Comparison of ENCODE assay signal across 8 mouse cellular contexts in the genomic region with DNA sequence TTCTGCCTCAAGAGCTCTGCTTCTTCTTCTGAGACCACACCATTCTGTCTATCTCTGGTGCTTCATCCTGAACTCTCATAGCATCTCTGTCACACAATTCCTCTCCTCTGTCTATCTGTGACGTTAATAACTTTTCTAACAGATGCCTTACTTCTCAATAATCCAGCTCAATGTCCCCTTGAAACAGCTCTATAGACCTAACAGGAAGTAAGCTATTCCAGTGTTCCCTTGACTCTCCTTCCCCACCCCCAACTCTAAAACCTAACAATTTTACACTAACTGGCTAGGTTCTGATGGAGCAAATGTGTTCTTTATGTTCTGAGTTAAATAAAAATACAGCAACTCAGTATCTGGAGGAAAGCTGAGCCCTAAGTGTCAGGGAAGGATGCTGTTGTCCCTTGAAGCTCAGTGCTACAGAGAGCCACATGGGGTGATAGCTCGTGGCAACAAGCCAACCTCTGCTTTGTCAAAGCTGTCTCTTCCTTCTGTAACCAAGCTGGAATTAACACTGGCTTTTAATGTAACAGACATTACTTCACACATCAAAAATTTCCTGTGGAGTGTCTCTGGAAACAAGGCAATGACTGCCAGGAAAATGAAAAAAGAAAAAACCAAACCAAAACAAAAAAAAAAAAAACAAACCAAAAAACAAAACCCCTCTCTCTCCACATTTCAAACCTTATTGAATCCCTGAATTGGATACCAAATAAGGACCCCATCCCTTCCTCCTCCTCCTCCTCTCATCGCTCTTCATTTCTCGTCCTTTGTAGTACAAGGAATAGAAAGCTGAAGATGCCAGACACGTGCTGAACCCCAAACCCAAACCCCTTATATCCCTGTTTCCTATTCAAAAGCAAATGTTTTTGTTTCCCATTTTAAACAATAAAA.
DNase-seq lines count a peak whose midpoint lies in the region; ATAC-seq and TF ChIP-seq lines count a peak whose summit lies in the region.

No protein-coding gene starts in this region.

- no peak for TF ChIP-seq CTCF in kidney, adult 2 months (conservative IDR thresholded peaks at IDR 0.05; ENCODE audit: insufficient read depth, insufficient read length, low read depth, low read length)

- WGBS in kidney, adult 2 months = 71% methylated on average over 5 of the region's 5 CpGs
- WGBS in heart, embryonic 10.5 days = 73% methylated on average over 5 of the region's 5 CpGs
- WGBS in stomach, embryonic 16.5 days = 58% methylated on average over 5 of the region's 5 CpGs

- H3K27ac ChIP-seq in kidney, adult 2 months (ENCODE audit: insufficient read depth, low read depth, low read length) = no peak overlapping the region
- H3K27ac ChIP-seq in heart, embryonic 10.5 days = 0 out of 2 replicates have a peak overlapping the region, but pooled peaks have one; percentile 3
- peak overlapping the region; percentile 25; the same call in 1 of the 2 replicates for H3K27ac ChIP-seq in stomach, embryonic 16.5 days (ENCODE audit: low read length)

- no peaks in the 10 kb centered on the region for H3K27me3 ChIP-seq in kidney, adult 2 months (replicated peaks; ENCODE audit: control insufficient read depth, insufficient read depth, low read length)
- H3K27me3 ChIP-seq in heart, embryonic 10.5 days (ENCODE audit: insufficient read depth, poor library complexity, severe bottlenecking) = no peaks in the 10 kb centered on the region
- H3K27me3 ChIP-seq in stomach, embryonic 16.5 days (ENCODE audit: control insufficient read depth, insufficient read depth, low read length) = no peaks in the 10 kb centered on the region

- H3K4me1 ChIP-seq in kidney, adult 2 months (ENCODE audit: control insufficient read depth, insufficient read depth, low read length) = no peaks in the 10 kb centered on the region
- H3K4me1 ChIP-seq in heart, embryonic 10.5 days = no peaks in the 10 kb centered on the region
- no peaks in the 10 kb centered on the region for H3K4me1 ChIP-seq in stomach, embryonic 16.5 days (ENCODE audit: control insufficient read depth, insufficient read depth, low read length)

- peaks cover 1% of the 10 kb centered on the region for H3K36me3 ChIP-seq in kidney, adult 2 months (ENCODE audit: control insufficient read depth, insufficient read depth, low read length)
- peaks cover 57% of the 10 kb centered on the region for H3K36me3 ChIP-seq in heart, embryonic 10.5 days
- H3K36me3 ChIP-seq in stomach, embryonic 16.5 days (ENCODE audit: control insufficient read depth, insufficient read depth, low read length) = 0 out of 2 replicates have a peak, but pooled peaks cover 8% of the 10 kb centered on the region

- DNase-seq in kidney, adult 2 months = peak; percentile 34
- no peak for DNase-seq in kidney, adult 18-20 months
- DNase-seq in cerebellum, postnatal 4 days (ENCODE audit: low spot score in 2 of 2) = peak; percentile 52 to 81
- DNase-seq in heart, embryonic 10.5 days (ENCODE audit: low spot score) = no peak
- peak; percentile 37 for DNase-seq in layer of hippocampus, adult 9-11 months
- DNase-seq in ovary, postnatal 14 days (ENCODE audit: low spot score) = no peak
- DNase-seq in thymus, postnatal 14 days = no peak

- H3K4me2 ChIP-seq in stomach, embryonic 16.5 days (ENCODE audit: low read depth, low read length) = no peak overlapping the region

- TF ChIP-seq POLR2A in kidney, adult 2 months (IDR thresholded peaks at IDR 0.05; ENCODE audit: low read depth, low read length) = no peak

- H3K9ac ChIP-seq in stomach, embryonic 16.5 days (ENCODE audit: low read length) = no peak overlapping the region

- no peak overlapping the region for H3K4me3 ChIP-seq in kidney, adult 2 months (ENCODE audit: insufficient read depth, low read depth, low read length)
- no peak overlapping the region for H3K4me3 ChIP-seq in heart, embryonic 10.5 days
- H3K4me3 ChIP-seq in stomach, embryonic 16.5 days (replicated peaks; ENCODE audit: low read length) = no peak overlapping the region

- no peak for ATAC-seq in stomach, embryonic 16.5 days (ENCODE audit: insufficient read depth, low FRiP score)

- H3K9me3 ChIP-seq in heart, embryonic 10.5 days = no peaks in the 10 kb centered on the region
- H3K9me3 ChIP-seq in stomach, embryonic 16.5 days (replicated peaks; ENCODE audit: control insufficient read depth, low read length) = no peaks in the 10 kb centered on the region

Comparison
In these comparisons a context has a peak if more than half of its experiments do, and no peak if none do; other contexts are left out.
1. DNase-seq: peak in kidney, adult 2 months (single experiment), cerebellum, postnatal 4 days (2 of 2) and layer of hippocampus, adult 9-11 months (single experiment); none in kidney, adult 18-20 months (single experiment), heart, embryonic 10.5 days (single experiment), ovary, postnatal 14 days (single experiment) and thymus, postnatal 14 days (single experiment).